Mouse (Mus musculus): ENCODE results near the gene Ppp1r37.
"Not testable (repeated sequence)": the region's sequence is repeated elsewhere in the genome, so short reads cannot be mapped to it uniquely, and the experiment has no call there.

Gene Ppp1r37

GRCm38 (mm10) chr7:19532240-19532639 is 30.6 kb downstream of the Ppp1r37 start:
- DNase-seq: no peak

- DNase-seq: no peak
Observed at GRCm38 (mm10) chr7:19531077-19531476, 31.8 kb downstream of the Ppp1r37 start.

GRCm38 (mm10) chr7:19525105-19525481 is 37.8 kb downstream of the Ppp1r37 start:
- DNase-seq: no peak

- DNase-seq: no peak
Observed at GRCm38 (mm10) chr7:19524420-19525104, 38.3 kb downstream of the Ppp1r37 start.

GRCm38 (mm10) chr7:19523757-19524419 is 39.0 kb downstream of the Ppp1r37 start:
- peak; percentile 93 for DNase-seq

GRCm38 (mm10) chr7:19523017-19523756 is 39.7 kb downstream of the Ppp1r37 start:
- no peak for DNase-seq

- no peak for DNase-seq
Observed at GRCm38 (mm10) chr7:19520032-19520431, 42.8 kb downstream of the Ppp1r37 start.

- no peak for DNase-seq
Observed at GRCm38 (mm10) chr7:19517652-19518365, 45.1 kb downstream of the Ppp1r37 start, which contains the start of gene Nkpd1. TSS of gene Nkpd1 (plus strand) at chr7:19517838.

- no peak for DNase-seq
Observed at GRCm38 (mm10) chr7:19512353-19512752, 50.5 kb downstream of the Ppp1r37 start.

GRCm38 (mm10) chr7:19511934-19512333 is 50.9 kb downstream of the Ppp1r37 start:
- DNase-seq: not testable (repeated sequence)

- no peak for DNase-seq
Observed at GRCm38 (mm10) chr7:19509786-19510185, 53.1 kb downstream of the Ppp1r37 start.

- DNase-seq: peak; percentile 91
Observed at GRCm38 (mm10) chr7:19508924-19509568, 53.8 kb downstream of the Ppp1r37 start.

GRCm38 (mm10) chr7:19508150-19508923 is 54.5 kb downstream of the Ppp1r37 start, which contains the start of the genes Bloc1s3 and Trappc6a:
TSS of gene Bloc1s3 (minus strand) at chr7:19508367.
TSS of gene Trappc6a (plus strand) at chr7:19508395.
- DNase-seq: peak; percentile 100

- DNase-seq: no peak
Observed at GRCm38 (mm10) chr7:19507612-19507981, 55.3 kb downstream of the Ppp1r37 start.

GRCm38 (mm10) chr7:19506969-19507611 is 55.8 kb downstream of the Ppp1r37 start:
- DNase-seq: peak; percentile 95

GRCm38 (mm10) chr7:19506326-19506725 is 56.5 kb downstream of the Ppp1r37 start:
- no peak for DNase-seq

- DNase-seq: peak; percentile 91
Observed at GRCm38 (mm10) chr7:19503481-19504068, 59.3 kb downstream of the Ppp1r37 start.

- peak; percentile 85 for DNase-seq
Observed at GRCm38 (mm10) chr7:19501658-19502057, 61.2 kb downstream of the Ppp1r37 start.

- DNase-seq: peak; percentile 85
Observed at GRCm38 (mm10) chr7:19500420-19501363, 62.2 kb downstream of the Ppp1r37 start.

Measured in heart, adult 11 months (tissue).